Mouse (Mus musculus) spleen, embryonic (tissue): ENCODE measurements around the gene Atp5g1.

Source experiments
- CTCF ChIA-PET: fragments of 350-600 bp; sonication (Branson Sonifier 250); formaldehyde crosslinking; loops from one replicate; lab custom pipeline; 2022; lab: Charles Lee

Atp5g1 gene

DNA sequence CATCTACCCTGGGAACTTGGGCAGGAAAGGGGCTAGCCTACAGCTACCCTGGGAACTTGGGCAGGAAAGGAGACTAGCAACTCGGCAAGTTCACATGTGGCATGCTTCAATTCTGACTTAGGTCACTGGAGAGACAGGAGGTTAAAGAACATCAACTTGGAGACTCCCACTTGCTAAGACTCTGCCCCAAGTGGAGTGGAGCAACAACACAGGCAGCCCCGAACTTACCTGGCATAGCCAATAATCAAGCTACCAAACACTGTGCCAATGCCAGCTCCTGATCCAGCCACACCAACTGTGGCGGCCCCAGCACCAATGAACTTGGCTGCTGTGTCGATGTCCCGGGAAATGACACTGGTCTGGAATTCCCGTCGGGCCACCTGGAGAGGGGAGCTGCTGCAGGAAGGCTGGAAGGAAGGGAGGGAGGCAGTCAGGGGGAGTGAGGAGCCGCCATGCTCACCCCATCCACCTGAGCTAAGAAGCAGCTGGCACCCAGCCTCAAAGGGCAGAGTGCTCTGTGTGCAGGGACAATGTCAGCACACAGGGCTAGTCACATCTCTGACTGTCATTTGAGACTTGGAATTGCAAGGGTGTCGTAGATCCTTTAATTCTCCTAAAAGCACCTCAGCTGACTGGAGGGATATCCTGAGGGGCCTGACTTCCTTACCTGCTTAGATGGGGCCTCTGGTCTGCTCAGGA is 2.0 kb downstream of the Atp5g1 start:
- CTCF ChIA-PET: no interaction called here

DNA sequence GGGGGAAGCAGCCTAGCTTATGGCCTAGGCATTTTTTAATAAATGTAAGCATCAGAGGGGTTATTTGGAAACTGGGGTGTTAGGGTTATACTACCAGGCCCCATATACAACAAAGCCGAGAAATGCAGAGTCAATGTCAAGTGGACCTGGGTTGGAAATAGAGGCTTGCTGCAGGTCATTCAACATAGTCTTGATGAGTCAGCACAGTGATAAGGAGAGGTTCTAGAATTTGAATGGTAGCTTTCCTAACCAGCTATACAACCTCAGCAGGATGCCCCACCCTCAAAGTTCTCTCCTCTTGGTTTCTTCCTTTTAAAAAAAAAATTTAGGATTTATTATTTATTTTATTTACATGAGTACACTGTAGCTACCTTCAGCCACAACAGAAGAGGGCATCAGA is 4.5 kb downstream of the Atp5g1 start:
- CTCF ChIA-PET: no interaction called here

DNA sequence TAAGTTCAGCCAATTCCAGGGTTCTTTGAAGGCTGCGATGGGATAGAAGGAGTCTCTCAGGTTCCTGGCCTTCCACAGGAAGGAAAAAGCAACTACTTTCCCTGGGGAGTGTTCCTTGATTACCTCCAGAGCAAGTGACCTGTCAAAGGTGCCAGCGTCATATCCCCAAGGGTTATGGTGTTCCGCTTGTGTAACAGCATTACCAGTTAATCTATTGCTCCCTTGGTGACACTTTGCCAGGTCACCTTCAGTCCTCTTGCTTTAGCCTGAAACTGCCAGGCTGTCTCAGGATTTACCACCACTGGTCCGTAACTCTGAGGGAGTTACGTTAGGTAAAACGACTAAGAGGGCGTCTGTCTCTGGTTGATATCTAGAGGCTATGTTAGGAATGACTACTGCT is 5.1 kb downstream of the Atp5g1 start:
- CTCF ChIA-PET: no interaction called here

DNA sequence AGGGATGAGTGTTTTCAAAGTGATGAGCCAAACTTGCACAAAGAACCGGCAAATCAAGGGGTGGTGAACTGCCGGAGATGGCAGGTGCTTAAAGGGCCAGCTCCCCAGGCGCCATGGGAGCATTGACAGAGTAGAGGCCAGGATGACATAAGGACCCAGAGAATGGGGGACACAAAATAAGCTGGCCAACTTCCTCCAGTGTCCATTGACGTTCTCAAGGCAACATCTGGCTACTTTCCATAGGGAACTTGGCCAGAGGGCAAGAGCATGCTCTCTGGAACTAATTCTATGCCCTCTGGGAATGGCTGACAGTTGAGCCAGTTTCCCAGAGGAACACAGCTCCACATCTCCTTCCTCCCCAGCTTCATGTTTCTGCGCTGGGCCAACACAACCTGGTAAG is 7.2 kb downstream of the Atp5g1 start:
- CTCF ChIA-PET: no interaction called here

DNA sequence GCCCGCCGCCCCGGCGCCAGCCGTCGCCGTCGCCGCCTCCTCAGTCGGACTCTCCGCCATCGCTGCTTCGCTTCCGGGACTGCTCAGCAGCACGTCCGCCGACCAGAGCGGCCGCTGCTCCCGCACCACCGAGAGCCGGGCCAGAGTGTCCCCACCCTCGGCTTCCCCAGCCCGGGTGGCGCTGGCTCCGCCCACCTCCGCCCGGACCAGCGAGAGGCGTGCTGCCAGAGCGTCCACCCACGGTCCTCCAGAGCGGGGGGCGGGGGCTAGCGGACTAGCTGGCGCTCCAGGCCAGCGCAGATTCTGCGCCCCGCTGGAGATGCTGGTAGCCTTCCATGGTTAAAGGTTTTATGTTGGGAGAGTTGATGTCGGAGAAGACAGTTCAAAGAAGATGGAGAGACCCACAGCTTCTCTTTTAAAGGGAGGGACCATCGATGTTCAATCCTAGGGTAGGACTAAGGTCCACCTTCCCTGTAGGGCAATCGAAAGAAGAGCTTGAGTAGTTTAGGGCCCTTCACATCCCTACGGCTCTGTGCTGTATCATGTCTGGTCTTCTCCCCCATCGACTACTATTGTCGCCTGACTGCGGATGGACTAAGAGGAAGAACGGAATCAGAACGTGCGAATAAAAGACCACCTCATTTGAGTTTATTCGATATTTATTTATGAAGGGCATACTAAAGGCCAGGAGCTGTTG is 10.1 kb downstream of the Atp5g1 start, which contains the start of gene Ube2z:
Gene Ube2z, minus strand, starts transcription at position 174 of the 697 bp plus-strand sequence.
- CTCF ChIA-PET: interaction anchor here (1.0 kb wide), 1 partner anchor 31 kb away, joined by 3 read pairs; the partner anchor contains the start of gene Snf8

DNA sequence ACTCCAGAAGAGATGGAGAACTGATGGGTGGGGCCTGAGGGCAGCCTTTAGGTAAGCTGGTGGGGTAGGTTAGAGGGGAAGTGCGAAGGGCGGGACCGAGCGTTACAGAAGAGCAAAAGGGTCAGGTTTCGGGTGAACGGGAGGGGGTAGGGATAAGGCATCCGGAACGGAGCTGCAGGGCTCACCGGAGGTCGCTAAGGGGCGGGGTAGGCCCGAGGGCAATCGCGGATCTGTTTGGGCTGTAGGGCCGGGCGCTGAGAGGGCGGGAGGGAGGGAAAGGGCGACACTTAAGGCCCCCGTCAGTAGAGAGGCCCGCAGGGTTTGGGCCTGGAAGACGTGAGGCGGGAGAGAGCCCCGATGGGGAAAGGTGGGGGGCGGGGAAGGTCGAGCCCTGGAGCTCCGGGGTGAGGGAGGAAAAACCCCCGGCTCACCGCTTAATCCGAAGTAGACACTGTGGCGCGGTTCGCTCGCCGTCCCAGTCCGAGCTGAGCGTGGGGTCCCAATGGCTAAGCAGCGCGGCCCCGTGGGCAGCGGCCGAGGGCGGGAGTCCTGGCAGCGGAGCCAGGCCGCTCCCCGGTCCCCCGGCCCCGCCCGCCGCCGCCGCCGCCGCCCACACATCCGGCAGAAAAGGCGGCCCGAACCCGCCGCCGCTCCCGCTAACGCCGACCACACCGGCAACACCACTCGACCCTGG is 10.8 kb downstream of the Atp5g1 start:
- CTCF ChIA-PET: interaction anchor here (1.0 kb wide), 1 partner anchor 30 kb away, joined by 3 read pairs; the partner anchor contains the start of gene Snf8

DNA sequence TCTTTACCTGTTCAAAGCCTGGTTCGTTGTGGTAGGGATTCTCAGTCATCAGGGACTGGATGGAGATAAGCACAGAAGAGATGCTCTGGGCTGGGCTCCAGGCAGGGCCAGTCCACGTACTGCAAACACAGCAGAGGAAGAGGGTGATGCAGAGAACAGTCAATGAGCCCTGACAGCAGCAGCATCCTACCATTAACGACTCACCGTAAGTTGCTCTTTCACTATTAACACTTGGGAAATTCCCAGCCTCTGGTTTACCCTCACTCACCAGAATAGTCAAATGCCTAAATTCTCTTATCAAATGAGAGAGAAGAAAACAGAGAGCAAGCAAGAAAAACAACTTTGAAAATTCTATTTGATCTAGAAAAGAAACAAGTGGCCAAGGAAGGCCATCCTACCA is 17.2 kb downstream of the Atp5g1 start:
- CTCF ChIA-PET: no interaction called here

DNA sequence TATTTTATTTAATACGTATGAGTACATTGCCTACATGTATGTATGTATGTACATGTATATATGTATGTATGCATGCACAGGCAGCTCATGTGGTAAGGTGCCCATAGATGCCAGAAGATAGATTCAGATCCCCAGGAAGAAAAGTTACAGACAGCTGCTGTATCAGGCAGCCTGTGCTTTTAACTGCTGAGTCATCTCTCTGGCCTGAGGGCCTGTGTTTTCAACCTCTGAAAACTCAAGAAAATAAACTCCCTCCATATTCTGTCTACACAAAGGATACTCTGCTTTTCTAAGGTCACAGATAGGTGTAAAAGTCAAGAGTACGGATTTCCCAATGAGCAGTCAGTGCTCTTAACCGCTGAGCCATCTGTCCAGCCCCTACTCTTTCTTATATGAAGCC is 24.6 kb downstream of the Atp5g1 start:
- CTCF ChIA-PET: no interaction called here

DNA sequence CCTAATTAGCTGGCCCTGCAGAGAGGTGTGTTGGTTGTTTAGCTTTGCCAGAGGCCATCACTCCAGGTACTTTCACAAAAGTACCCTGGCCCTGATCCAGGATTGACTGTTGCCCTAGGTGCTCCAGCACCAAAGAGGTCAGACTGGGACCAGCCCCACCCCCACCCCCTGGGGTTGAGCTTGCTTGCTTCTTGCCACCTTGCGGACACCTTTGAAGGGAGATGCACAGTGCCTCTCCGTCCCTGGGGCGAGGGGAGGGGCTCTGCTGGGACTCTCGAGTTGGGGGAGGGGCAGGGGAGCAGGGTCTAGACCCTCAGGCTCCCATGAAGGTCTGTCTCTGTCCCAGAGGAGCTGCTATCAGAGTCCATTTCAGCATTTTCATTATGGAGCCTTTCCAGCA is 25.5 kb downstream of the Atp5g1 start:
- CTCF ChIA-PET: no interaction called here

DNA sequence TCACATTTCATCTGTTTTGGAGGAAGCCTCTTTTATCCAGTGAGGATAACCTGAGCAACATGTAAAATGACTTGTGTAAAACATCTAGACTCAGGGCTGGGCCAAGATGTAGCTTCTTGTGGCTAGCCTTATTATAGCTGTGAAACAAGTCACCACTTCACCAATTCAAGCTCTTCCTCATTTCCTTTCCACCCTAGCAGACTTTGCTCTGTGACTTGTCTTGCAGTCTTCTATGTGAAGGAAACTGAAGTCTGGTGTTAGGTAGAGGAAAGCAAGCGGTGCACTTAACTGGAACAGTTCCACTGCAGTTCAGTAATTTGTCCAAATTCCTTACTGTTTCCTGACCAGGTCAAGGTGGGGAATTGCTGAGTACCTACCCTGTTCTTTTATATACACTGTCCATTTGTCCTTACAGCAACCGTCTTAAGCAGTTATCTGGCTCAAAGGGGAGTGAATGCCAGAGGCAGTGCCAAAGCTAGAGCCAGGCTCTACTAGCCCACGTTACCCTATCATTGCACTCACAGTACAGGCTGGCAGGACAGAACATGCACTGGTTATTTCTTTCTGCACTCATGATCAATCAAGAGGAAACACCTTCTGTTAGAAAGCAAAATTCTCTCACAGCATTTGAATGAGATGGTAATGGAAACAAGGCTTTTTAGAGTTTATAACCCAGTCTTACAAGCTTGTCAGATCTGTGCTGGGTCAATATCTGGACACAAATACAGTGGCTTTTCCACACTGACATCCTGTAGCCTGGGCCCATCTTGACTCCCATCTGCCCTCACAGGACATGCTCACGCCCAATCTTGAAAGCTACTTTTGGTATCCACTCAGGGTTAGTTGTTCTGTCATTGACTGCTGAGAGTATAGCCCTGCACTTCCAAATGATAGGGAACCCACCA is 27.7 kb downstream of the Atp5g1 start:
- CTCF ChIA-PET: interaction anchor here (0.6 kb wide), 1 partner anchor 872 kb away, joined by 4 read pairs; no protein-coding TSS in a partner anchor

DNA sequence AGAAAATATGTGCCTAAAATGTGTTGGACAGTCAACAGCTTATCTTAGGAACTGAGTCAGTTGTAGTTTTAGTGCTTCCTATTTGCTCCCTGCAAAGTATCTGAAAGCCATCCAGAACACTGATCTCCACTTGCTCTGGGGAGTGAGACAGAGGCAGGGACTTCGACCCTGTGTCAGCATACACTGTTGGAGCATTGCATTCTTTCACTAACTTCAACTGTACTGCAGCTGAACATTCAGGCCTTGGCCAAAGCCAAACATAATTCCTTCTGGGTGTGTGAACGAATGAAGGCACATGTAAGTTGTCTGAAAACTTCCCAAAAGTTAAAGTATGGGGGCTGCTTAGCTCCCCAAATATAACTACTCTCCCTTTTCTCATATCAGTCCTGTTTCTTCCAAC is 28.7 kb downstream of the Atp5g1 start:
- CTCF ChIA-PET: no interaction called here

DNA sequence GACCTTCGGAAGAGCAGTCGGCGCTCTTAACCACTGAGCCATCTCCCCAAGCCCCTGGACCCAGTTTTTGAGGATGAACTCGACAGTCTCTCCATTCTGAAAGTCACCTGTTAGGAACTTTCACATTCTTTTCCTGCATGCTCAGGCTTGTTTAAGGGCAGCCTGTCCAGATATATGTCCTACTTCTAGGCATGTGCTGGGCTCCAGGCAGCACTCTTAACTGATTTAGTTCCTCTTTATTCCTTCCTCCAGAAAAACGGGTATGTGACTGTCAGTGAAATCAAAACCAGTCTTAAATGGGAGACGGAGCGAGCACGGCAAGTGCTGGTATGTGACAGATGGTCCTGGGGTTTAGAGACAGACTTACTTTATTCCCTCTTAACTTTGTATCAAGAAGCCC is 29.4 kb downstream of the Atp5g1 start:
- CTCF ChIA-PET: no interaction called here

DNA sequence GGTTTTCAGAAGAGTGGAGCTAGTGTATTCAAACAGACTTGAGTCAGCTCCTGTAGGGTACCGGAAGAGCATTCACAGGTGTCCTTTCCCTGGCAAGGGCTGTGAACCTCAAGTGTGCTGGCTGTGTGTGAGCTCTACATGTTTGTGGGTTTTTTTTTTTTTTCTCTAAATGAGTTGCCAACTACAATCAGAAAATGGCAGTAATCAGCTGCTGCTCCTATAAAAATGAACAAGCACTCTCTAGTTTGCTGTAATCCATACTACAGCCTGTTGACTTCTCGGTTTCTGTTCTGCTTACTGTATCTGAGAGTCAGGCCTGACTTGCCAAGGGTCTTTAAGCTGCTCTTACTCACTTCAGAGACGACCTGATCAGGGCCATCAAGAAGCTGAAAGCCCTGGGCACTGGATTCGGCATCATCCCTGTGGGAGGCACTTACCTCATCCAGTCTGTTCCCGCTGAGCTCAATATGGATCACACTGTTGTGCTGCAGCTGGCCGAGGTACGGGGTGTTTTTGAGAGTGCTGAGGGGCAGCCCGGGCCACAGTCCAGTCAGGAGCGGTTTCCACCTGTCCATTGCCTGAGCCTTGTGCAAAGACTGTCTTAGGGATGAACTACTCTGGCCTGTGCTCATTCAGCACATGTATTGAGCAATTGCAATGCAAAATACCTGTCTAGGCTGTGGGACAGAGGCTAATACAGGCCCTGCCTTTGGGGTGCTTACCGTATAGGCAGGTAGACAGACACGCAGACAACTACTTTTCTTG is 30.5 kb downstream of the Atp5g1 start:
- CTCF ChIA-PET: no interaction called here

DNA sequence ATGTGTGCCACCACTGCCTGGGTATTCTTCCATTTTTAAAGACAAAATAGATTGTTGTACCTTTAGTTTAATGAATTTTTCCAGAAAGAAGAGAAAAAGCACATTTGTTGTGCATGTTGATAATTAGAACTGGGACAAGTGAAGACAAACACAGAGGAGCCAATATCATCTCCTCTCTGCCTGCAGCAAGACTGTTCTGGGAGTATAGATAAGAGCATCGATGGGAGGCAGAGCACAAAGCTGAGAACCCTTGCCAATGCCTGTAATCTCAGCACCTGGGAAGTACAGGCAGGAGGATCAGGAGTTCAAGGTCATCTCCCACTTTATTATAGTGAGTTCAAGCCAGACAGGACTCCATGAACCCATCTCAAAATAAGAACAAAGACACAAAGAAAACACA is 36.9 kb downstream of the Atp5g1 start:
- CTCF ChIA-PET: no interaction called here

DNA sequence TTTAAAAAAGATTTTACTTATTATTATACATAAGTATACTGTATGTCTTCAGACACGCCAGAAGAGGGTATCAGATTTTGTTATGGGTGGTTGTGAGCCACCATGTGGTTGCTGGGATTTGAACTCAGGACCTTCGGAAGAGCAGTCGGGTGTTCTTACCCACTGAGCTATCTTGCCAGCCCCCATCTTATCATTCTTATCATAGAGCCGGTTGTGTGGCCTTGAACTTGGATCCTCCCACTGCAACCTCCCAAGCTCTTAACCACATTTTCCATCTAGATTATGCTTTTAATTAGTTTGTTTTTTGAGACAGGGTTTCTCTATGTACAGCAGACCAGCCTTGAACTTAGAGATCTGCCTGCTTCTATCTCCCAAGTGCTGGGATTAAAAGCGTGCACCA is 38.0 kb downstream of the Atp5g1 start:
- CTCF ChIA-PET: no interaction called here

DNA sequence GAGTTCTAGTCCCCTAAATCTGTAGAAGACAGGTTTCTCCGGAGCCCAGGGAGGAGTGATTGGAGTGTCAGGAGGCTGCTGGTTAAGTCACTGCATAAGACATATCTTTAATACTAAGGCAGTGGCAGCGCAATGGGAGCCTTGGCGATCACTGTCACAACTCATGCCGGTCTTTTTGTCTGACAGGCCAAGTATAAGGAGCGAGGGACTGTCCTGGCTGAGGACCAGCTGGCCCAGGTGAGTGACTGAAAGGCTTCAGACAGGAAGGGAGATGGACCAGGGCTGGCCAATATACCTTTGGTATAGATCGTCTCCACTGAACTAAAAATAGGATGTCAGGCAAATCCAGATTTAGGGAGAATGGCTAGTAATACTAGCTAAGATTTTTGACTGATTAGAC is 40.3 kb downstream of the Atp5g1 start:
- CTCF ChIA-PET: interaction anchor here (1.3 kb wide), 1 partner anchor 30 kb away, joined by 3 read pairs; the partner anchor contains the start of gene Ube2z

DNA sequence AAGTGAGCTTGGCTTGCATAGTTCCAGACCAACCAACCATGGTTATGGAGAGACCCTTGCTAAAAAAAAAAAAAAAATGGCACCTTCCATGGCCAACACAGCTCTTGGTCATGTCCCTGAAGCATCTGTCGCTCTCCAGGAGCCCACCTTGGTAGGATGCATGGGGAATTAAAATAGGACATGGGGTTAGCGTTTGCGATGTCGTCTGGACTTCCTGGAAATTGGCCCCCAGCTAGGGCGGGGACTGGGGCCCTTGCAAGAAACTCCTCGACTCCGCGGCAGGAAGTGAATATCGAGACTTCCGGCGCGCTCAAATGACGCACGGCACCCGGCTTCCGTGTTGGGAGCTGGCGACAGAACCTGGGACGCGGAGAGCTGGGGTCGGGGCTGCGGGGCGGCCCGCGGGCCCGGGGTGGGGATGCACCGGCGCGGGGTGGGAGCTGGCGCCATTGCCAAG is 40.8 kb downstream of the Atp5g1 start, which contains the start of gene Snf8:
Gene Snf8, plus strand, starts transcription at position 290 of the 457 bp plus-strand sequence.
- CTCF ChIA-PET: interaction anchor here (0.6 to 1.3 kb wide), 3 partner anchors 31 to 121 kb away, joined by 3 to 7 read pairs (median 4); partner anchors contain the start of gene Ube2z

DNA sequence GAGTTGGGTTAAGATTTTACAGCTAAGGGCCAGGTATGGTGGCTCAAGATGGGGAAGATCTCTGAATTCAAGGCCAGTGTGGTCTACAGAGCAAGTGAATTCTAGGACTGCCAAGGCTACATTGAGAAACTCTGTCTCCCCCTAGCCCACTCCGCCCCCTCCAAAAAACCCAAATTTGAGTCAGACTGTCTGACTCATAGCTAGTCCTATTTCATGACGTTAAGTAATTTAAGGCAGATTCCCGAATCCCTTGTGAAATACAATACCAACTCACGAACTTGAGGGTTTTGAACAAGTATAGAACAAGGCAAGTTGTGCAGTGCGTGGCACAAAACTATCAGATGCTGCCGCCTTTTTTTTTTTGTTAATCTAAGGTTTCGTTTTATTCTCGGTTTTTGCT is 41.4 kb downstream of the Atp5g1 start:
- CTCF ChIA-PET: interaction anchor here (0.6 to 1.3 kb wide), 4 partner anchors 31 to 729 kb away, joined by 3 to 7 read pairs (median 4); partner anchors contain the start of gene Ube2z

DNA sequence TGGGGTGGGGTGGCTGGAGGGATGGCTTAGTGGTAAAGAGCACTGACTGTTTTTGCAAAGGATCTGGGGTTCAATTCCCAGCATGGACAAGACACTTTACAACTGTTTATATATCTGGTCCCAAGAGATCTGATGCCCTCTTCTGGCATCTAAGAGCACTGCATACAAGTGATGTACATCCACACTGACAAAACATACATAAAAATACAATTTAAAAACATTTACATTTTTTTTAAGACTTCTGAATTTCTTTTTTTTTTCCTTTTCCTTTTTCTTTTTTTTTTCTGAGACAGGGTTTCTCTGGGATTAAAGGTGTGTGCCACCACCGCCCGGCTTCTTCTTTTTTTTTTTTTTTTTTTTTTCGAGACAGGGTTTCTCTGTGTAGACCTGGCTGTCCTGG is 42.2 kb downstream of the Atp5g1 start:
- CTCF ChIA-PET: no interaction called here

DNA sequence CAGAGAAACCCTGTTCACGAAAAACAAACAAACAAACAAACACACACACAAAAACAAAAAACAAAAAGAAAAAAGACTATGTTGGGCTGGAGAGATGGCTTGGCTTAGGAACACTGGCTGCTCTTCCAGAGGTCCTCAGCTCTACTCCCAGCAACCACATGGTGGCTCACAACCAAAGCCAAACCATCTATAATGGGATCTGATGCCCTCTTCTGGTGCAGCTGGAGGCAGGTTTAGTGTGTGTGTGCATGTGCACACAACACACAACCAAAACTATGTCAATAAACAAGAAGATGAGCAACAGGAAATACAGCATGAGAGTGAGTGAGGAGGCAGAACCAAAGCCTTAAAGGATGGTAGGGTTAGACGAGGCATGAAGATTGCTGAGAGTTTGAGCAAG is 43.8 kb downstream of the Atp5g1 start:
- CTCF ChIA-PET: no interaction called here
